Mouse (Mus musculus) neural tube, embryonic 12.5 days (tissue): ENCODE data around the gene Agap1. TPM values are rescaled to one million over a fixed set of nuclear protein-coding genes. Genes with fewer than 3 reads are reported as not detected.

ENCODE experiments used
- ATAC-seq: fragments of 200-750 bp; cut with Nextera tagmentation; 2 replicates; pipeline ENCODE4 v1.8.0; 2017; ENCODE audit warnings: low read depth, mild to moderate bottlenecking, moderate TSS enrichment, moderate library complexity; ENCODE audit not compliant: low FRiP score
- H3K27ac ChIP-seq: fragments of 300-500 bp; sonication (generic); 2 replicates; pipeline ENCODE4 v1.5.1; 2016
- H3K27me3 ChIP-seq: fragments of 300-500 bp; sonication (generic); replicated peaks from 2 replicates; pipeline ENCODE4 v1.6.1; 2016; ENCODE audit warnings: mild to moderate bottlenecking
- H3K36me3 ChIP-seq: fragments of 300-500 bp; sonication (generic); 2 replicates; pipeline ENCODE4 v1.6.1; 2016; ENCODE audit warnings: mild to moderate bottlenecking
- H3K4me1 ChIP-seq: fragments of 300-500 bp; sonication (generic); 2 replicates; pipeline ENCODE4 v1.6.1; 2016
- H3K4me2 ChIP-seq: fragments of 300-500 bp; sonication (generic); replicated peaks from 2 replicates; pipeline ENCODE4 v1.6.1; 2016; ENCODE audit warnings: mild to moderate bottlenecking
- H3K4me3 ChIP-seq: fragments of 300-500 bp; sonication (generic); 2 replicates; pipeline ENCODE4 v1.5.1; 2016
- H3K9ac ChIP-seq: fragments of 300-500 bp; sonication (generic); 2 replicates; pipeline ENCODE4 v1.6.1; 2016; ENCODE audit warnings: mild to moderate bottlenecking
- H3K9me3 ChIP-seq: fragments of 300-500 bp; sonication (generic); 2 replicates; pipeline ENCODE4 v1.6.1; 2016; ENCODE audit warnings: mild to moderate bottlenecking
- WGBS: fragments of 180-500 bp; shearing (Covaris S2); methylation state at CpG from one replicate; pipeline ENCODE4 v1.1.7; 2016; 5-methylcytosine and 5-hydroxymethylcytosine counted together
- polyA plus RNA-seq: library from polyadenylated mRNA; unstranded; fragments of >200 nt; fragmentation: Nextera tagmentation; extraction: Ambion mirVana; gene quantifications from 2 replicates; pipeline ENCODE4 v1.2.1, GENCODE M21; 2016

Gene Agap1
- polyA plus RNA-seq, 1 experiment from 2014 or later, result 76.1 TPM

- Histone ChIP-seq H3K4me3 (no peak overlapping the region), H3K4me1 (no peaks in the 10 kb centered on the region), H3K27me3 (no peaks in the 10 kb centered on the region), H3K36me3 (peaks cover 11% of the 10 kb centered on the region; the same call in 1 of the 2 replicates), H3K4me2 (no peak overlapping the region), H3K9ac (no peak overlapping the region), H3K27ac (no peak overlapping the region), H3K9me3 (no peaks in the 10 kb centered on the region)
- no peak for ATAC-seq
- 37% methylated on average over 1 of the region's 1 CpGs for WGBS
Measured at GRCm38 (mm10) chr1:89831095-89831494, 376.5 kb downstream of the Agap1 start.

GRCm38 (mm10) chr1:89844064-89844463 is 389.5 kb downstream of the Agap1 start:
- WGBS, result 73% methylated on average over 9 of the region's 9 CpGs
- no peak overlapping the region for H3K9ac ChIP-seq
- no peak for ATAC-seq
- no peak overlapping the region for H3K27ac ChIP-seq
- H3K4me2 ChIP-seq, result no peak overlapping the region
- peaks cover 36% of the 10 kb centered on the region for H3K36me3 ChIP-seq
- H3K27me3 ChIP-seq, result peaks cover 3% of the 10 kb centered on the region; the same call in 1 of the 2 replicates
- no peaks in the 10 kb centered on the region for H3K9me3 ChIP-seq
- no peak overlapping the region for H3K4me3 ChIP-seq
- H3K4me1 ChIP-seq, result peaks cover 33% of the 10 kb centered on the region

GRCm38 (mm10) chr1:89845487-89845886 is 390.9 kb downstream of the Agap1 start:
- Histone ChIP-seq H3K27ac (no peak overlapping the region), H3K27me3 (peaks cover 7% of the 10 kb centered on the region; the same call in 1 of the 2 replicates), H3K36me3 (peaks cover 23% of the 10 kb centered on the region), H3K4me2 (no peak overlapping the region), H3K4me3 (no peak overlapping the region), H3K9me3 (no peaks in the 10 kb centered on the region), H3K4me1 (peaks cover 48% of the 10 kb centered on the region), H3K9ac (no peak overlapping the region)
- WGBS, result 77% methylated on average over 4 of the region's 4 CpGs
- no peak for ATAC-seq

GRCm38 (mm10) chr1:89846148-89846547 is 391.5 kb downstream of the Agap1 start:
- Histone ChIP-seq H3K4me1 (peaks cover 49% of the 10 kb centered on the region), H3K9ac (no peak overlapping the region), H3K27ac (no peak overlapping the region), H3K27me3 (peaks cover 9% of the 10 kb centered on the region; the same call in 1 of the 2 replicates), H3K4me2 (no peak overlapping the region), H3K9me3 (no peaks in the 10 kb centered on the region), H3K36me3 (peaks cover 23% of the 10 kb centered on the region), H3K4me3 (no peak overlapping the region)
- no peak for ATAC-seq
- WGBS, result 36% methylated on average over 9 of the region's 9 CpGs

- no peak overlapping the region for H3K27ac ChIP-seq
- peaks cover 9% of the 10 kb centered on the region; the same call in 1 of the 2 replicates for H3K36me3 ChIP-seq
- peak overlapping the region; percentile 24; the same call in 1 of the 2 replicates for H3K4me2 ChIP-seq
- no peak overlapping the region for H3K4me3 ChIP-seq
- H3K27me3 ChIP-seq, result peaks cover 9% of the 10 kb centered on the region; the same call in 1 of the 2 replicates
- peaks cover 49% of the 10 kb centered on the region for H3K4me1 ChIP-seq
- WGBS, result 22% methylated on average over 17 of the region's 17 CpGs
- no peaks in the 10 kb centered on the region for H3K9me3 ChIP-seq
- no peak overlapping the region for H3K9ac ChIP-seq
- peak; percentile 83 for ATAC-seq
Measured at GRCm38 (mm10) chr1:89848356-89849039, 393.9 kb downstream of the Agap1 start.

GRCm38 (mm10) chr1:89849151-89849860 is 394.7 kb downstream of the Agap1 start:
- no peak overlapping the region for H3K4me3 ChIP-seq
- peaks cover 9% of the 10 kb centered on the region; the same call in 1 of the 2 replicates for H3K27me3 ChIP-seq
- H3K27ac ChIP-seq, result no peak overlapping the region
- no peak overlapping the region; the same call in 1 of the 2 replicates for H3K4me2 ChIP-seq
- no peak overlapping the region; the same call in 1 of the 2 replicates for H3K9ac ChIP-seq
- ATAC-seq, result no peak
- peaks cover 2% of the 10 kb centered on the region; the same call in 1 of the 2 replicates for H3K36me3 ChIP-seq
- peaks cover 49% of the 10 kb centered on the region for H3K4me1 ChIP-seq
- WGBS, result 44% methylated on average over 23 of the region's 23 CpGs
- no peaks in the 10 kb centered on the region for H3K9me3 ChIP-seq

GRCm38 (mm10) chr1:89849861-89850230 is 395.2 kb downstream of the Agap1 start:
- Histone ChIP-seq H3K4me3 (no peak overlapping the region), H3K4me1 (peaks cover 49% of the 10 kb centered on the region), H3K9ac (no peak overlapping the region), H3K27ac (no peak overlapping the region), H3K36me3 (no peaks in the 10 kb centered on the region), H3K9me3 (no peaks in the 10 kb centered on the region), H3K4me2 (no peak overlapping the region), H3K27me3 (peaks cover 7% of the 10 kb centered on the region; the same call in 1 of the 2 replicates)
- no peak for ATAC-seq
- 79% methylated on average over 7 of the region's 7 CpGs for WGBS

- H3K4me3 ChIP-seq, result no peak overlapping the region
- no peak for ATAC-seq
- no peaks in the 10 kb centered on the region for H3K36me3 ChIP-seq
- H3K4me1 ChIP-seq, result peaks cover 41% of the 10 kb centered on the region
- WGBS, result 82% methylated on average over 11 of the region's 11 CpGs
- no peak overlapping the region for H3K27ac ChIP-seq
- H3K4me2 ChIP-seq, result no peak overlapping the region
- H3K27me3 ChIP-seq, result 0 out of 2 replicates have a peak, but pooled peaks cover 6% of the 10 kb centered on the region
- no peak overlapping the region for H3K9ac ChIP-seq
- H3K9me3 ChIP-seq, result no peaks in the 10 kb centered on the region
Measured at GRCm38 (mm10) chr1:89850681-89851414, 396.2 kb downstream of the Agap1 start.

GRCm38 (mm10) chr1:89859182-89859581 is 404.6 kb downstream of the Agap1 start:
- H3K36me3 ChIP-seq, result peaks cover 8% of the 10 kb centered on the region; the same call in 1 of the 2 replicates
- no peaks in the 10 kb centered on the region for H3K27me3 ChIP-seq
- 11% methylated on average over 3 of the region's 3 CpGs for WGBS
- no peak overlapping the region for H3K27ac ChIP-seq
- peaks cover 18% of the 10 kb centered on the region for H3K4me1 ChIP-seq
- no peak overlapping the region for H3K9ac ChIP-seq
- no peak for ATAC-seq
- H3K9me3 ChIP-seq, result no peaks in the 10 kb centered on the region
- H3K4me3 ChIP-seq, result no peak overlapping the region
- H3K4me2 ChIP-seq, result no peak overlapping the region

- Histone ChIP-seq H3K9ac (no peak overlapping the region), H3K4me2 (no peak overlapping the region), H3K27ac (peak overlapping the region; percentile 42; the same call in 1 of the 2 replicates), H3K36me3 (peaks cover 8% of the 10 kb centered on the region; the same call in 1 of the 2 replicates), H3K4me1 (peaks cover 25% of the 10 kb centered on the region), H3K9me3 (no peaks in the 10 kb centered on the region), H3K4me3 (no peak overlapping the region), H3K27me3 (no peaks in the 10 kb centered on the region)
- peak; percentile 57 for ATAC-seq
- 11% methylated on average over 2 of the region's 2 CpGs for WGBS
Measured at GRCm38 (mm10) chr1:89860017-89860730, 405.6 kb downstream of the Agap1 start.

GRCm38 (mm10) chr1:89865787-89866186 is 411.2 kb downstream of the Agap1 start:
- peaks cover 49% of the 10 kb centered on the region for H3K4me1 ChIP-seq
- 35% methylated on average over 6 of the region's 6 CpGs for WGBS

More at GRCm38 (mm10) chr1:89865787-89866186, 411.2 kb downstream of the Agap1 start:
- H3K9ac ChIP-seq, result no peak overlapping the region
- no peak overlapping the region for H3K4me3 ChIP-seq
- H3K9me3 ChIP-seq, result no peaks in the 10 kb centered on the region
- no peaks in the 10 kb centered on the region for H3K27me3 ChIP-seq
- H3K27ac ChIP-seq, result no peak overlapping the region
- no peak overlapping the region for H3K4me2 ChIP-seq
- no peak for ATAC-seq
- no peaks in the 10 kb centered on the region for H3K36me3 ChIP-seq
